Mouse (Mus musculus): ENCODE data around the gene Rgs17. TPM values are rescaled to one million over a fixed set of nuclear protein-coding genes. Genes with fewer than 3 reads are reported as not detected.

The Rgs17 gene
- polyA plus RNA-seq, 1 experiment from 2014 or later = 0.63 TPM

- H3K27ac ChIP-seq (ENCODE audit: low read length) = peak overlapping the region; percentile 72
- 6% methylated on average over 8 of the region's 8 CpGs for WGBS
- ATAC-seq = no peak
- H3K4me2 ChIP-seq (replicated peaks; ENCODE audit: low read depth, low read length) = peak overlapping the region; percentile 100
- H3K4me3 ChIP-seq (ENCODE audit: low read depth, low read length) = peak overlapping the region; percentile 68
- 0 out of 2 replicates have a peak, but pooled peaks cover 1% of the 10 kb centered on the region for H3K36me3 ChIP-seq (ENCODE audit: insufficient read depth, low read length)
- no peaks in the 10 kb centered on the region for H3K9me3 ChIP-seq (ENCODE audit: low read length)
- DNase-seq (ENCODE audit: low spot score) = peak; percentile 32
- TF ChIP-seq CTCF (IDR thresholded peaks at IDR 0.05) (no peak), EP300 (IDR thresholded peaks at IDR 0.05) (no peak)
- peaks cover 13% of the 10 kb centered on the region; the same call in 1 of the 2 replicates for H3K4me1 ChIP-seq (ENCODE audit: insufficient read depth, low read depth, low read length)
- no peaks in the 10 kb centered on the region for H3K27me3 ChIP-seq (replicated peaks; ENCODE audit: insufficient read depth, low read length)
- H3K9ac ChIP-seq (replicated peaks; ENCODE audit: low read depth) = 0 out of 2 replicates have a peak overlapping the region, but pooled peaks have one; percentile 20
These were observed 115.8 kb downstream of the Rgs17 start for GRCm38 (mm10) chr10:5806416-5806815.

- Histone ChIP-seq H3K9ac (replicated peaks; ENCODE audit: low read depth) (0 out of 2 replicates have a peak overlapping the region, but pooled peaks have one; percentile 20), H3K9me3 (ENCODE audit: low read length) (no peaks in the 10 kb centered on the region), H3K4me2 (replicated peaks; ENCODE audit: low read depth, low read length) (peak overlapping the region; percentile 100), H3K27ac (ENCODE audit: low read length) (peak overlapping the region; percentile 72), H3K36me3 (ENCODE audit: insufficient read depth, low read length) (0 out of 2 replicates have a peak, but pooled peaks cover 6% of the 10 kb centered on the region), H3K4me3 (ENCODE audit: low read depth, low read length) (peak overlapping the region; percentile 68), H3K4me1 (ENCODE audit: insufficient read depth, low read depth, low read length) (peaks cover 13% of the 10 kb centered on the region; the same call in 1 of the 2 replicates), H3K27me3 (replicated peaks; ENCODE audit: insufficient read depth, low read length) (no peaks in the 10 kb centered on the region)
- under 1% methylated on average over 43 of the region's 43 CpGs for WGBS
- TF ChIP-seq EP300 (IDR thresholded peaks at IDR 0.05) = no peak
- no peak for TF ChIP-seq CTCF (IDR thresholded peaks at IDR 0.05)
- ATAC-seq = peak; percentile 92
- peak; percentile 99 for DNase-seq (ENCODE audit: low spot score)
These were observed 116.4 kb downstream of the Rgs17 start for GRCm38 (mm10) chr10:5805731-5806307.

GRCm38 (mm10) chr10:5805243-5805730 is 116.9 kb downstream of the Rgs17 start, which contains the start of gene Fbxo5:
Fbxo5 (minus strand) TSS chr10:5805600.
- Histone ChIP-seq H3K27ac (ENCODE audit: low read length) (peak within 1 kb of the TSS; percentile 72), H3K4me3 (ENCODE audit: low read depth, low read length) (peak within 1 kb of the TSS; percentile 68), H3K4me1 (ENCODE audit: insufficient read depth, low read depth, low read length) (peaks cover 13% of the 10 kb centered on the region; the same call in 1 of the 2 replicates), H3K9ac (replicated peaks; ENCODE audit: low read depth) (peak within 1 kb of the TSS; percentile 20; the same call in 1 of the 2 replicates), H3K27me3 (replicated peaks; ENCODE audit: insufficient read depth, low read length) (no peaks in the 10 kb centered on the region), H3K4me2 (replicated peaks; ENCODE audit: low read depth, low read length) (peak within 1 kb of the TSS; percentile 100), H3K9me3 (ENCODE audit: low read length) (no peaks in the 10 kb centered on the region), H3K36me3 (ENCODE audit: insufficient read depth, low read length) (peaks cover 6% of the 10 kb centered on the region; the same call in 1 of the 2 replicates)
- DNase-seq (ENCODE audit: low spot score) = peak; percentile 99
- under 1% methylated on average over 41 of the region's 42 CpGs for WGBS
- TF ChIP-seq CTCF (IDR thresholded peaks at IDR 0.05) (no peak), EP300 (IDR thresholded peaks at IDR 0.05) (no peak)
- ATAC-seq = peak; percentile 96

- Histone ChIP-seq H3K4me3 (ENCODE audit: low read depth, low read length) (peak overlapping the region; percentile 68), H3K27me3 (replicated peaks; ENCODE audit: insufficient read depth, low read length) (no peaks in the 10 kb centered on the region), H3K4me2 (replicated peaks; ENCODE audit: low read depth, low read length) (peak overlapping the region; percentile 100), H3K36me3 (ENCODE audit: insufficient read depth, low read length) (peaks cover 11% of the 10 kb centered on the region; the same call in 1 of the 2 replicates), H3K9ac (replicated peaks; ENCODE audit: low read depth) (no peak overlapping the region; the same call in 1 of the 2 replicates), H3K9me3 (ENCODE audit: low read length) (no peaks in the 10 kb centered on the region), H3K4me1 (ENCODE audit: insufficient read depth, low read depth, low read length) (peaks cover 13% of the 10 kb centered on the region; the same call in 1 of the 2 replicates), H3K27ac (ENCODE audit: low read length) (no peak overlapping the region)
- TF ChIP-seq EP300 (IDR thresholded peaks at IDR 0.05) (no peak), CTCF (IDR thresholded peaks at IDR 0.05) (no peak)
- under 1% methylated on average over 22 of the region's 24 CpGs for WGBS
- ATAC-seq (no peak), DNase-seq (ENCODE audit: low spot score) (no peak)
These were observed 117.5 kb downstream of the Rgs17 start for GRCm38 (mm10) chr10:5804691-5805156.

- H3K4me3 ChIP-seq (ENCODE audit: low read depth, low read length) = no peak overlapping the region; the same call in 1 of the 2 replicates
- no peak for DNase-seq (ENCODE audit: low spot score)
- 3% methylated on average over 1 of the region's 1 CpGs for WGBS
- no peak overlapping the region; the same call in 1 of the 2 replicates for H3K4me2 ChIP-seq (replicated peaks; ENCODE audit: low read depth, low read length)
- H3K27me3 ChIP-seq (replicated peaks; ENCODE audit: insufficient read depth, low read length) = no peaks in the 10 kb centered on the region
- H3K36me3 ChIP-seq (ENCODE audit: insufficient read depth, low read length) = peaks cover 11% of the 10 kb centered on the region; the same call in 1 of the 2 replicates
- TF ChIP-seq CTCF (IDR thresholded peaks at IDR 0.05) = no peak
- no peak for TF ChIP-seq EP300 (IDR thresholded peaks at IDR 0.05)
- peaks cover 13% of the 10 kb centered on the region; the same call in 1 of the 2 replicates for H3K4me1 ChIP-seq (ENCODE audit: insufficient read depth, low read depth, low read length)
- ATAC-seq = no peak
- no peaks in the 10 kb centered on the region for H3K9me3 ChIP-seq (ENCODE audit: low read length)
- no peak overlapping the region for H3K27ac ChIP-seq (ENCODE audit: low read length)
- 0 out of 2 replicates have a peak overlapping the region, but pooled peaks have one; percentile 12 for H3K9ac ChIP-seq (replicated peaks; ENCODE audit: low read depth)
These were observed 118.5 kb downstream of the Rgs17 start for GRCm38 (mm10) chr10:5803739-5804138.

- TF ChIP-seq EP300 (IDR thresholded peaks at IDR 0.05) (no peak), CTCF (IDR thresholded peaks at IDR 0.05) (no peak)
- no peaks in the 10 kb centered on the region for H3K9me3 ChIP-seq (ENCODE audit: low read length)
- peak overlapping the region; percentile 8; the same call in 1 of the 2 replicates for H3K4me2 ChIP-seq (replicated peaks; ENCODE audit: low read depth, low read length)
- H3K27me3 ChIP-seq (replicated peaks; ENCODE audit: insufficient read depth, low read length) = no peaks in the 10 kb centered on the region
- H3K36me3 ChIP-seq (ENCODE audit: insufficient read depth, low read length) = peaks cover 13% of the 10 kb centered on the region; the same call in 1 of the 2 replicates
- no peak for DNase-seq (ENCODE audit: low spot score)
- H3K4me1 ChIP-seq (ENCODE audit: insufficient read depth, low read depth, low read length) = peaks cover 13% of the 10 kb centered on the region; the same call in 1 of the 2 replicates
- 4% methylated on average over 6 of the region's 6 CpGs for WGBS
- H3K9ac ChIP-seq (replicated peaks; ENCODE audit: low read depth) = no peak overlapping the region
- ATAC-seq = no peak
- H3K4me3 ChIP-seq (ENCODE audit: low read depth, low read length) = no peak overlapping the region
- no peak overlapping the region for H3K27ac ChIP-seq (ENCODE audit: low read length)
These were observed 119.3 kb downstream of the Rgs17 start for GRCm38 (mm10) chr10:5802866-5803265.
